Mouse (Mus musculus) common myeloid progenitor, adult 5-6 weeks (primary cell): ENCODE data around the gene Ly6g6d. TPM values are rescaled to one million over a fixed set of nuclear protein-coding genes. Genes with fewer than 3 reads are reported as not detected.

Source experiments
- ATAC-seq: replicated peaks from 2 replicates; pipeline ENCODE4 v1.8.0; 2016; ENCODE audit warnings: low read depth, mild to moderate bottlenecking, moderate TSS enrichment, inconsistent platforms; ENCODE audit not compliant: poor library complexity, severe bottlenecking
- total RNA-seq: library from RNA; stranded (forward); fragments of 200-1000, 187-1606 nt; gene quantifications from 2 replicates; pipeline ENCODE4 v1.2.3, GENCODE M21; 2017

Ly6g6d gene
- total RNA-seq, 1 experiment from 2014 or later: not detected

GRCm38 (mm10) chr17:35101161-35101560, 23.3 kb upstream of the Ly6g6d start:
- no peak for ATAC-seq

GRCm38 (mm10) chr17:35100196-35100765, 22.4 kb upstream of the Ly6g6d start:
- ATAC-seq: no peak

GRCm38 (mm10) chr17:35097164-35097655, 19.3 kb upstream of the Ly6g6d start:
- ATAC-seq: no peak

GRCm38 (mm10) chr17:35096597-35096996, 18.7 kb upstream of the Ly6g6d start:
- no peak for ATAC-seq

- no peak for ATAC-seq
Observed at GRCm38 (mm10) chr17:35094475-35095365, 16.9 kb upstream of the Ly6g6d start.

- no peak for ATAC-seq
Observed at GRCm38 (mm10) chr17:35092403-35093198, 14.7 kb upstream of the Ly6g6d start.

- peak; percentile 16; the same call in 1 of the 2 replicates for ATAC-seq
Observed at GRCm38 (mm10) chr17:35090166-35090932, 12.5 kb upstream of the Ly6g6d start.

GRCm38 (mm10) chr17:35088825-35089644, 11.2 kb upstream of the Ly6g6d start, which contains the start of gene Abhd16a:
Gene Abhd16a (plus strand): TSS chr17:35089263.
- peak; percentile 94 for ATAC-seq

GRCm38 (mm10) chr17:35088151-35088550, 10.3 kb upstream of the Ly6g6d start:
- ATAC-seq: no peak

- ATAC-seq: no peak
Observed at GRCm38 (mm10) chr17:35085208-35085865, 7.5 kb upstream of the Ly6g6d start, which contains the start of gene Ly6g6f. Gene Ly6g6f (minus strand): TSS chr17:35085610.

GRCm38 (mm10) chr17:35083929-35084497, 6.1 kb upstream of the Ly6g6d start:
- no peak for ATAC-seq

- no peak for ATAC-seq
Observed at GRCm38 (mm10) chr17:35082841-35083576, 5.1 kb upstream of the Ly6g6d start.

GRCm38 (mm10) chr17:35080710-35081109, 2.8 kb upstream of the Ly6g6d start:
- ATAC-seq: no peak

- peak; percentile 9; the same call in 1 of the 2 replicates for ATAC-seq
Observed at GRCm38 (mm10) chr17:35080248-35080647, 2.4 kb upstream of the Ly6g6d start.

GRCm38 (mm10) chr17:35079778-35080177, 1.9 kb upstream of the Ly6g6d start:
- ATAC-seq: peak; percentile 80

GRCm38 (mm10) chr17:35077285-35077684, 580 bp downstream of the Ly6g6d start:
- ATAC-seq: no peak

- ATAC-seq: no peak
Observed at GRCm38 (mm10) chr17:35076507-35077176, 1.2 kb downstream of the Ly6g6d start, which contains the start of gene Ly6g6e. Gene Ly6g6e (plus strand): TSS chr17:35076902.
